Mouse (Mus musculus) olfactory bulb, adult 2 months (tissue): ENCODE data around the gene Polr1c. TPM values are rescaled to one million over a fixed set of nuclear protein-coding genes. Genes with fewer than 3 reads are reported as not detected.

ENCODE experiments used
- H3K27ac ChIP-seq: fragments of 200-500 bp; 2 replicates; pipeline ENCODE4 v1.5.1; 2012; ENCODE audit warnings: low read depth, low read length; ENCODE audit not compliant: insufficient read depth
- H3K4me1 ChIP-seq: fragments of 200-500 bp; 2 replicates; pipeline ENCODE4 v1.6.1; 2012; ENCODE audit warnings: low read length; ENCODE audit not compliant: control insufficient read depth, insufficient read depth
- H3K4me3 ChIP-seq: fragments of 200-500 bp; 2 replicates; pipeline ENCODE4 v1.5.1; 2012; ENCODE audit warnings: mild to moderate bottlenecking, low read depth, low read length, moderate library complexity; ENCODE audit not compliant: insufficient read depth
- CTCF ChIP-seq: fragments of 200-500 bp; IDR thresholded peaks from 2 replicates; pipeline ENCODE4 v1.5.1; 2012; ENCODE audit warnings: low read depth, mild to moderate bottlenecking, low read length, moderate library complexity; ENCODE audit not compliant: insufficient read depth
- POLR2A ChIP-seq: fragments of 200-500 bp; IDR thresholded peaks from 2 replicates; pipeline ENCODE4 v1.6.1; 2012; ENCODE audit warnings: mild to moderate bottlenecking, low read depth, low read length, moderate library complexity; ENCODE audit not compliant: insufficient read depth
- WGBS: fragments of 180-500 bp; shearing (Covaris S2); methylation state at CpG from one replicate; pipeline ENCODE4 v1.1.7; 2018; 5-methylcytosine and 5-hydroxymethylcytosine counted together
- polyA plus RNA-seq: library from polyadenylated mRNA; stranded (reverse); fragments of >200 nt; gene quantifications from 2 replicates; pipeline ENCODE4 v1.2.4, GENCODE M21; 2012; ENCODE audit warnings: low replicate concordance; ENCODE audit not compliant: missing spikeins, insufficient read depth, insufficient read length

The Polr1c gene
- polyA plus RNA-seq, 1 experiment, result not detected

DNA sequence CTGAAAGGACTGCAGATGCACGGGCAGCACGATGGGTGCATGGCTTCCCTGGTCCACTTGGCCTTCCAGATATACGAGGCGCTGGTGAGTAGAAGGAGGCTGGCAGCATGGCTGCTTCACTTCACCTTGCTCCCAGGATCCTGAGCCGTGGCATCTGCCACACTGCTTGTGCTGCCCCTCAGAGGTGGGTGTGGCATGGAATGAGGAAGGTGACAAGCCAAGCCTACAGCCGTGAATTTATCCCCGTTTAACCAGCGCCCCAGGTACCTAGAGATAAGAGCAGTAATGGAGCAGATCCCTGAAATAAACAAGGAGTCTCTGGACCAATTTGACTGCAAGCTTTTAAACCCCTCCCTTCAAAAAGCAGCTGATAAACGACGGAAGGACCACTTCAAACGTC is 6.4 kb downstream of the Polr1c start:
- no peaks in the 10 kb centered on the region for H3K4me1 ChIP-seq
- no peak overlapping the region for H3K4me3 ChIP-seq
- no peak for TF ChIP-seq CTCF
- no peak for TF ChIP-seq POLR2A
- WGBS, result 78% methylated on average over 11 of the region's 11 CpGs
- no peak overlapping the region for H3K27ac ChIP-seq

DNA sequence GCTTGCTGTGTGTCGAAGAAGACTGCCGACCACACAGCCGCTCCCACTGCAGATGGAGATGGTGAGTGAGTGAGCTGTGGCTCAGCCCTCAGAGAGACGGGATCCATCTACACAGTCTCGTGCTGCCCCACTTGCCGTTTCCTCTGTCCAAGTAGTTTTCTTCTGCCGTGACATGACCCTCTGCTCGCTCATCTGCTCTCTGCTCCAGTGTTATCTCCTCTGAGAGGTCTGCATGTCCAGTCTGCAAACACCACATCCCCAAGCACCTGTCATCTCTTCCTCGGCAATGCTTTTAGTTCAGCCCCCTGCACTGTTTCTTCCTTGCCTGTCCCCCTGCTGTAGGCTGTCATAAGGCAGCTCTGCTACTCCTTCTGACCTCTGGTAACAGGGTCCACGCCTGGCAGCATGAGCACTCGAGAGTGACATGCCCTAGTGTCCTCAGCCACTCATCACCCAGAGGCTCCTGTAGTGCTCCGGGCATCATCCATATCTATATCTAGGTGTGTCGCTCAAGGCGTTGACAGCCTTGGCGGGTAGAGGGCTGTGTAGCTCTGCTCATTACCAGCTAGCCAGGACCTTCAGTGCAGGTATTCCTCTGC is 8.2 kb downstream of the Polr1c start:
- H3K4me3 ChIP-seq, result no peak overlapping the region
- no peak overlapping the region for H3K27ac ChIP-seq
- no peaks in the 10 kb centered on the region for H3K4me1 ChIP-seq
- TF ChIP-seq CTCF, result no peak
- TF ChIP-seq POLR2A, result no peak
- WGBS, result 90% methylated on average over 15 of the region's 15 CpGs

DNA sequence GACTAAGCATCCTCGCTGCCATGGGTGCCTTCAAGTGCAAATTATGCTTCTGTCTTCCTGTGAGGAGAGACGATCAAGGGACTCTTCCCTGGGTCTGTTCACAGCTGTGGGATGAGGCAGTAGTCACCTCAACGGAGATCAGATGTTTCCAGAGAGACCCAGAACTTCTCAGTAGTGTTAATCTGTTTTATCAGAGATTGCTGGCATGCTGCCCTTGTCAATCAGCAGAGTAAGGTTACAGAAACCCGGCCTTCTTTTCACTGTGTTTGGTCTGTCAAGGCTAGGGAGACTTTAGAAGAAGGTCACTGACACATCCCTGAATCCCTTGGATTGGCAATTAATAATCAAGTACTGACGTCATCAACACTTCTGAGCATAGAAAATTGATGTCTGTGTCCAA is 10.4 kb downstream of the Polr1c start:
- WGBS, result 63% methylated on average over 5 of the region's 5 CpGs
- H3K27ac ChIP-seq, result no peak overlapping the region
- TF ChIP-seq POLR2A (no peak), CTCF (no peak)
- no peaks in the 10 kb centered on the region for H3K4me1 ChIP-seq
- H3K4me3 ChIP-seq, result no peak overlapping the region

DNA sequence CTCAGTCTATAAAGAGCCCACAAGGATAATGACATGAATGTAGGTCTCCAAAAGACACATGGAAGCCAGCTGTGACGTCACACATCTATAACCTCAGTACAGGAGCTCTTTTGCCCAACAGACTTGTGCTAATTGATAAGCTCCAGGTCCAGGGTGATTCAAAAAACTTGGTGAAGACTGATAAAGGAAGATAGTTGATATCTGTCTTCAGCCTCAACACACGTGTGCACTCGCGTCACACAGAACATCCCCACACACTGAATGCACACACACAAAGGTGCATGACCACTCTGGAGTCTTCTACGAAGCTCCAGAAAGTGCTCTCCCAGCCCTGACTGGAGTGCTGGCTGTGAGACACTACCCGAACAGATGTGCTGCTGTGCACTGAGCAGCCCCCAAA is 10.8 kb downstream of the Polr1c start:
- no peak overlapping the region for H3K27ac ChIP-seq
- no peak overlapping the region for H3K4me3 ChIP-seq
- H3K4me1 ChIP-seq, result no peaks in the 10 kb centered on the region
- no peak for TF ChIP-seq POLR2A
- TF ChIP-seq CTCF, result no peak
- 89% methylated on average over 6 of the region's 6 CpGs for WGBS

DNA sequence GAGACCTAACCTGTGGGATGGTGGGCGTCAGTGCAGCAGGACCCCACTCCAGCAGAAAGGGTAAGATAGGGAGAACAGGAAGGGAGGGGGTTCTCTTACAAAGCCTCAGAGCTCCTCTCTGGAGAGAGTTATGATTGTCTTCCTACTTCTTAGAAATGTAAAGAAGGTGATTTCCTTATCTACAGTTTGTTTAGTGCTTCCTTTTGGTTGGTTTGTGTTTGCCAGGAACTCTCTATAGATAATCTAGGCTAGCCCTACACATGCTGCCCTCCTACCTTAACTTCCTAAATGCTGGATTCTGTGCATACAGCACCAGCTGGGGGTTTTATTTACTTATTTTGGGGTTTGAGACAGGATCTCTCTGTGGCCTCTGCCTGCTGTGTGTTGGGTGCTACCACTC is 11.8 kb downstream of the Polr1c start:
- WGBS, result 89% methylated on average over 1 of the region's 1 CpGs
- Histone ChIP-seq H3K27ac (no peak overlapping the region), H3K4me3 (no peak overlapping the region), H3K4me1 (no peaks in the 10 kb centered on the region)
- TF ChIP-seq CTCF (no peak), POLR2A (no peak)

DNA sequence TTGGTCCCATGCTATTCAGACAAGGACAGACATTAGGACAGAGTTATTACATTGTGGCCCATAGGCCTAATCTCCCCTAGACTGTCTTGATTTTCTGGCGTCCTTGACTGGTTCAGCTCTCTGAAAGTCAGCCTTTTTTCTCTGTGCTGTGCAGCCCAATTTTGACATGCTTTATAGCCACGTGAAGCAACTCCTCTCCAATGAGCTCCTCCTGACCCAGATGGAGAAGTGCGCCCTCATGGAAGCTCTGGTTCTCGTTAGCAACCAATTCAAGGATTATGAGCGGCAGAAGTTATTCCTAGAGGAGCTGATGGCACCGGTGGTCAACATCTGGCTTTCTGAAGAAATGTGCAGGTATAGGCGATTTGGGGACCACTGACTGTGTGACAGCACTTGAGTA is 20.3 kb downstream of the Polr1c start:
- Histone ChIP-seq H3K27ac (no peak overlapping the region), H3K4me1 (no peaks in the 10 kb centered on the region), H3K4me3 (no peak overlapping the region)
- WGBS, result 86% methylated on average over 7 of the region's 7 CpGs
- TF ChIP-seq POLR2A (no peak), CTCF (no peak)

DNA sequence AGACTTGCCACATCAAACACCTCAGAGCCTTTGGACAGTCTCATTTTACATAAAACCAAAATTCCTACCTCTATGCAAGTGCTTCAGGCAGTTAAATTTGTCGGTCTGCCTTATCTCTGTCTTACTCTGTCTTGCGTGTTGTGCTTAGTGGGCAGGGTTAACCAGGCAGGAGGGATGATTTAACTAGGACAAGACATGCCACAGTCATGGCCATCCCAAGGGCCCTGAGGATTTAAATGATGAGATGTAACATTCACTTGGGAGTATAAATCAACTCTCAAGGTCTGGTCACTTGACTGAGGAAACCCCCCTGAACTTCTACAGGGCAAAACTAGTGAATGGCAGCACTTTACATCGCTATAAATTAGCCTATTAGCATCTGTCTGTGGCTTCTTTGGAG is 26.3 kb downstream of the Polr1c start:
- 94% methylated on average over 3 of the region's 3 CpGs for WGBS
- Histone ChIP-seq H3K4me3 (no peak overlapping the region), H3K4me1 (no peaks in the 10 kb centered on the region), H3K27ac (no peak overlapping the region)
- TF ChIP-seq POLR2A, result no peak
- no peak for TF ChIP-seq CTCF

DNA sequence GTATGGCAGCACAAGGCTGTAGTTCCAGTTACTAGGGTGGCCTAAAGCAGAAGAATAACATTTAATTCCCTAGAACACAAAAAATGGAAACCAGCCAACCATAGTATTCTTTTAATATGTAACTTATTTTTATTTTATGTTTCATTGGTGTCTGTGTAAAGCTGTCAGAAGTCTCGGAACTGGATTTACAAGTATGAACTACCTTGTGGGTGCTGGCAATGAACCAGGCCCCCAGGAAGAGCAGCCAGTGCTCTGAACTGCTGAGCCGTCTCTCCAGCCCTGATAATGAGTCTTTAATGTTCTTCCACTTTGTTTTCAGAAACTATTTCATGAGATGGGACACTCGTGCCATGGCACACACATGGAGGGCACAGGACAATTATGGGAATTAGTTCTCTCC is 37.3 kb downstream of the Polr1c start:
- Histone ChIP-seq H3K4me3 (no peak overlapping the region), H3K27ac (no peak overlapping the region), H3K4me1 (no peaks in the 10 kb centered on the region)
- 83% methylated on average over 3 of the region's 3 CpGs for WGBS
- TF ChIP-seq CTCF, result no peak
- no peak for TF ChIP-seq POLR2A

DNA sequence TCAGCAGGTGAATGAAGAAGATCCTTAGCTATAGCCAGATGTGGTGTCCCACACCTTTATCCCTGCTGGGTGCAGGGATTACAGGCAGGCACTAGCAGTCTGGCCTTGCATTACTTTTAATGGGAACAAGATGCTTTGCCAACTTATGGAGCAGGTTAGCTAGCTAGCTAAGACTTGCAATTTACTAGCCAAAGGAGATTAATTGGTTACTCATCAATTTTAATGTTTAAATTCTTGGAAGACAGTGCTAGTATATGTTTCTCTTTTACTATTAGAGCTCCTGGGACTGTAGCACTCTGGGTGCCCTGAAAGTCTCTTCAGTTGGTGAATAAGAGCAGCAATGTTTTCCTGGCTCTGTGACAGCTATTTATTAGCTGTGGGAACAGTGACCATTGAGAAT is 41.2 kb downstream of the Polr1c start:
- TF ChIP-seq POLR2A (no peak), CTCF (no peak)
- H3K4me3 ChIP-seq, result no peak overlapping the region
- H3K27ac ChIP-seq, result no peak overlapping the region
- peaks cover 2% of the 10 kb centered on the region; the same call in 1 of the 2 replicates for H3K4me1 ChIP-seq

DNA sequence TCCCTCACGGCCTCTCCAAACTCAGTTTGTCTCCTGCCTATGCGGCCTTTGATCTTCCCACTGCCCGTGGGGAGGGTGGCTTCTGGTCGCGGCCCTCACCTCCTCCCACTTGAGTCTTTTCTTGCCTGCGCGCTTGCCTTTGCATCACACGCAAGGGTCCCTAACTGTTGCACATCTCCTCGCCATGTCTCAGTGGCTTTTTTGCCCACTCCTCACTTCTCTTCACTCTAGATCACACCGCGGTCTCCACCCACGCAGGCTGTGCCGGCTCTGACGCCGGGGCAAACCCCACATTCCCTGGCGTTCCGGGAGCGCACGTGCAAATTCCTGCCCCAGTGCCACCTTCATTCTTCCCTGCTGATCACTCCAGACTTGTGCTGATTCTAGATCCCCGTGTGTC is 44.8 kb downstream of the Polr1c start:
- 2% methylated on average over 20 of the region's 20 CpGs for whole genome bisulfite sequencing
- TF ChIP-seq POLR2A (no peak), CTCF (no peak)
- no peak overlapping the region for H3K27ac ChIP-seq
- H3K4me3 ChIP-seq, result peak overlapping the region; percentile 80
- H3K4me1 ChIP-seq, result peaks cover 4% of the 10 kb centered on the region; the same call in 1 of the 2 replicates
